Mouse (Mus musculus) G1E (cell line): ENCODE results near the gene Cntn6. TPM values are rescaled to one million over a fixed set of nuclear protein-coding genes. Genes with fewer than 3 reads are reported as not detected.

Experiments
- ATAC-seq: 2 replicates; pipeline ENCODE4 v1.8.0; 2016; ENCODE audit warnings: mild to moderate bottlenecking; ENCODE audit not compliant: insufficient number of reproducible peaks, poor library complexity, low FRiP score, severe bottlenecking; ENCODE audit errors: extremely low read depth
- DNase-seq: peaks from one replicate; pipeline ENCODE4 v3.0.0; 2012; ENCODE audit warnings: low spot score
- H3K27me3 ChIP-seq: 2 replicates; pipeline ENCODE4 v1.6.1; 2012; ENCODE audit warnings: mild to moderate bottlenecking, low read length, inconsistent platforms; ENCODE audit not compliant: insufficient read depth
- H3K36me3 ChIP-seq: replicated peaks from 2 replicates; pipeline ENCODE3; 2012; ENCODE audit warnings: mild to moderate bottlenecking, inconsistent platforms
- H3K4me1 ChIP-seq: 2 replicates; pipeline ENCODE4 v1.6.1; 2012; ENCODE audit warnings: low read depth, low read length, inconsistent platforms, mixed read lengths; ENCODE audit not compliant: insufficient read depth
- H3K4me3 ChIP-seq: 2 replicates; pipeline ENCODE4 v1.5.1; 2012; ENCODE audit warnings: low read depth, mild to moderate bottlenecking, inconsistent platforms, low read length, moderate library complexity, mixed read lengths
- H3K9me3 ChIP-seq: replicated peaks from 2 replicates; pipeline ENCODE4 v1.6.1; 2012; ENCODE audit warnings: inconsistent platforms
- CTCF ChIP-seq: IDR thresholded peaks from 2 replicates; pipeline ENCODE4 v1.5.1; 2012; ENCODE audit warnings: low read depth, low read length, inconsistent platforms, mixed read lengths
- GATA1 ChIP-seq: IDR thresholded peaks from 2 replicates; pipeline ENCODE4 v1.6.1; 2012; ENCODE audit warnings: borderline replicate concordance, low read length, inconsistent platforms, mixed read lengths
- GATA2 ChIP-seq: IDR thresholded peaks from 2 replicates; pipeline ENCODE4 v1.6.1; 2012; ENCODE audit warnings: low read depth, low read length, inconsistent platforms, borderline replicate concordance
- POLR2AphosphoS5 ChIP-seq: IDR thresholded peaks from 2 replicates; pipeline ENCODE4 v1.6.1; 2012; ENCODE audit warnings: low read depth, low read length, inconsistent platforms; ENCODE audit not compliant: insufficient replicate concordance
- TAL1 ChIP-seq: conservative IDR thresholded peaks from 2 replicates; pipeline ENCODE4 v1.6.1; 2012; ENCODE audit warnings: low read depth, low read length, inconsistent platforms, mixed read lengths
- polyA plus RNA-seq: library from polyadenylated mRNA; stranded (reverse); fragments of >175 nt; gene quantifications from 2 replicates; pipeline ENCODE4 v1.2.3, GENCODE M21; 2012
- total RNA-seq, 2 experiments: library from RNA; stranded (forward) in 1 of 2; stranded (reverse) in 1 of 2; fragments of 200-1000 nt in 1 of 2; fragments of >200 nt in 1 of 2; fragmentation: Nextera tagmentation in 1 of 2; gene quantifications; 2 replicates each; pipeline ENCODE4 v1.2.3; 2014 to 2017

Gene Cntn6
- total and polyA plus RNA-seq, 3 experiments, result 0.11 TPM; not detected in 2

GRCm38 (mm10) chr6:104688439-104689125 lies 196.0 kb downstream of the Cntn6 start:
- H3K4me3 ChIP-seq, result no peak overlapping the region
- no peak for ATAC-seq
- H3K4me1 ChIP-seq, result no peaks in the 10 kb centered on the region
- no peak for TF ChIP-seq GATA2
- TF ChIP-seq CTCF, result no peak
- TF ChIP-seq POLR2AphosphoS5, result no peak
- TF ChIP-seq TAL1, result no peak
- no peak for TF ChIP-seq GATA1
- H3K36me3 ChIP-seq, result no peaks in the 10 kb centered on the region
- H3K9me3 ChIP-seq, result peaks cover 3% of the 10 kb centered on the region; the same call in 1 of the 2 replicates
- DNase-seq, result no peak
- H3K27me3 ChIP-seq, result no peaks in the 10 kb centered on the region

- no peaks in the 10 kb centered on the region for H3K4me1 ChIP-seq
- ATAC-seq, result no peak
- no peaks in the 10 kb centered on the region for H3K9me3 ChIP-seq
- no peaks in the 10 kb centered on the region for H3K27me3 ChIP-seq
- DNase-seq, result no peak
- H3K4me3 ChIP-seq, result no peak overlapping the region
- no peak for TF ChIP-seq GATA2
- TF ChIP-seq TAL1, result no peak
- no peak for TF ChIP-seq POLR2AphosphoS5
- no peak for TF ChIP-seq GATA1
- TF ChIP-seq CTCF, result no peak
- no peaks in the 10 kb centered on the region for H3K36me3 ChIP-seq
These were observed 236.0 kb downstream of the Cntn6 start for GRCm38 (mm10) chr6:104728571-104728970.

GRCm38 (mm10) chr6:104734256-104734655 lies 241.7 kb downstream of the Cntn6 start:
- Histone ChIP-seq H3K9me3 (no peaks in the 10 kb centered on the region), H3K27me3 (no peaks in the 10 kb centered on the region), H3K36me3 (no peaks in the 10 kb centered on the region), H3K4me1 (no peaks in the 10 kb centered on the region), H3K4me3 (no peak overlapping the region)
- TF ChIP-seq TAL1 (no peak), GATA1 (no peak), CTCF (no peak), POLR2AphosphoS5 (no peak), GATA2 (no peak)
- no peak for DNase-seq
- ATAC-seq, result no peak

- no peak for TF ChIP-seq CTCF
- no peak for TF ChIP-seq GATA2
- TF ChIP-seq POLR2AphosphoS5, result no peak
- TF ChIP-seq TAL1, result no peak
- no peak for TF ChIP-seq GATA1
- Histone ChIP-seq H3K27me3 (no peaks in the 10 kb centered on the region), H3K36me3 (no peaks in the 10 kb centered on the region), H3K9me3 (no peaks in the 10 kb centered on the region), H3K4me1 (no peaks in the 10 kb centered on the region), H3K4me3 (no peak overlapping the region)
- no peak for ATAC-seq
- DNase-seq, result no peak
These were observed 246.4 kb downstream of the Cntn6 start for GRCm38 (mm10) chr6:104738999-104739398.

GRCm38 (mm10) chr6:104758125-104758524 lies 265.5 kb downstream of the Cntn6 start:
- H3K4me1 ChIP-seq, result no peaks in the 10 kb centered on the region

GRCm38 (mm10) chr6:104761226-104761625 lies 268.6 kb downstream of the Cntn6 start:
- Histone ChIP-seq H3K4me1 (no peaks in the 10 kb centered on the region), H3K4me3 (no peak overlapping the region), H3K36me3 (no peaks in the 10 kb centered on the region), H3K9me3 (no peaks in the 10 kb centered on the region), H3K27me3 (no peaks in the 10 kb centered on the region)
- DNase-seq, result no peak
- no peak for ATAC-seq
- TF ChIP-seq POLR2AphosphoS5, result no peak
- no peak for TF ChIP-seq GATA2
- no peak for TF ChIP-seq TAL1
- no peak for TF ChIP-seq GATA1
- no peak for TF ChIP-seq CTCF

More at GRCm38 (mm10) chr6:104758125-104758524, 265.5 kb downstream of the Cntn6 start:
- TF ChIP-seq GATA2 (no peak), TAL1 (no peak), GATA1 (no peak), CTCF (no peak), POLR2AphosphoS5 (no peak)
- Histone ChIP-seq H3K36me3 (no peaks in the 10 kb centered on the region), H3K9me3 (no peaks in the 10 kb centered on the region), H3K4me3 (no peak overlapping the region), H3K27me3 (no peaks in the 10 kb centered on the region)
- DNase-seq, result no peak
- no peak for ATAC-seq

GRCm38 (mm10) chr6:104783891-104784290 lies 291.3 kb downstream of the Cntn6 start:
- Histone ChIP-seq H3K4me1 (no peaks in the 10 kb centered on the region), H3K9me3 (peaks cover 12% of the 10 kb centered on the region), H3K36me3 (no peaks in the 10 kb centered on the region), H3K4me3 (no peak overlapping the region), H3K27me3 (no peaks in the 10 kb centered on the region)
- TF ChIP-seq GATA2 (no peak), GATA1 (no peak), CTCF (no peak), POLR2AphosphoS5 (no peak), TAL1 (no peak)
- no peak for DNase-seq
- no peak for ATAC-seq
